Mouse (Mus musculus) intestine, postnatal 0 days (tissue): ENCODE results near the gene Nr4a3. TPM values are rescaled to one million over a fixed set of nuclear protein-coding genes. Genes with fewer than 3 reads are reported as not detected.
A peak's percentile ranks its signal among the peaks of the same experiment; 100 is the strongest.

ENCODE experiments used
- ATAC-seq: fragments of 200-750 bp; cut with Nextera tagmentation; 2 replicates; pipeline ENCODE4 v1.8.0; 2017; ENCODE audit warnings: mild to moderate bottlenecking, moderate TSS enrichment, moderate library complexity
- H3K27ac ChIP-seq: fragments of 300-500 bp; sonication (generic); 2 replicates; pipeline ENCODE4 v1.5.1; 2014; ENCODE audit warnings: mild to moderate bottlenecking, low read depth, low read length, moderate library complexity
- H3K27me3 ChIP-seq: fragments of 300-500 bp; sonication (generic); replicated peaks from 2 replicates; pipeline ENCODE4 v1.6.1; 2014; ENCODE audit warnings: low read length, mixed read lengths; ENCODE audit not compliant: control insufficient read depth, insufficient read depth
- H3K36me3 ChIP-seq: fragments of 300-500 bp; sonication (generic); 2 replicates; pipeline ENCODE4 v1.6.1; 2014; ENCODE audit warnings: mild to moderate bottlenecking, moderate library complexity; ENCODE audit not compliant: control insufficient read depth, insufficient read depth
- H3K4me1 ChIP-seq: fragments of 300-500 bp; sonication (generic); replicated peaks from 2 replicates; pipeline ENCODE4 v1.6.1; 2014; ENCODE audit warnings: antibody characterized with exemption, low read length, mixed read lengths; ENCODE audit not compliant: control insufficient read depth, insufficient read depth
- H3K4me2 ChIP-seq: fragments of 300-500 bp; sonication (generic); replicated peaks from 2 replicates; pipeline ENCODE4 v1.6.1; 2014; ENCODE audit warnings: low read depth, mild to moderate bottlenecking, moderate library complexity
- H3K4me3 ChIP-seq: fragments of 300-500 bp; sonication (generic); 2 replicates; pipeline ENCODE4 v1.5.1; 2014; ENCODE audit warnings: low read depth, low read length
- H3K9ac ChIP-seq: fragments of 300-500 bp; sonication (generic); 2 replicates; pipeline ENCODE4 v1.6.1; 2014; ENCODE audit warnings: mild to moderate bottlenecking, low read depth, low read length
- H3K9me3 ChIP-seq: fragments of 300-500 bp; sonication (generic); 2 replicates; pipeline ENCODE4 v1.6.1; 2016; ENCODE audit warnings: mixed run types; ENCODE audit not compliant: control insufficient read depth
- CTCF ChIP-seq: sonication (generic); IDR thresholded peaks from 2 replicates; pipeline ENCODE4 v1.5.1; 2016; ENCODE audit warnings: low read depth, mild to moderate bottlenecking, control low read depth, antibody characterized with exemption, moderate library complexity
- WGBS: fragments of 180-500 bp; shearing (Covaris S2); extraction: QIAGEN DNeasy Blood & Tissue Kit; methylation state at CpG from one replicate; pipeline ENCODE4 v1.1.7; 2014; 5-methylcytosine and 5-hydroxymethylcytosine counted together
- polyA plus RNA-seq: library from polyadenylated mRNA; unstranded; fragments of >200 nt; fragmentation: Nextera tagmentation; extraction: Ambion mirVana; gene quantifications from 2 replicates; pipeline ENCODE4 v1.2.1, GENCODE M21; 2015

Gene Nr4a3
- polyA plus RNA-seq, 1 experiment from 2014 or later, result 0.27 TPM

GRCm38 (mm10) chr4:48051086-48051673 is 6.2 kb downstream of the Nr4a3 start:
- H3K9ac ChIP-seq, result no peak overlapping the region
- H3K4me3 ChIP-seq, result peak overlapping the region; percentile 32
- H3K4me2 ChIP-seq, result peak overlapping the region; percentile 60
- peaks cover 90% of the 10 kb centered on the region for H3K27me3 ChIP-seq
- no peaks in the 10 kb centered on the region for H3K36me3 ChIP-seq
- TF ChIP-seq CTCF, result no peak
- ATAC-seq, result no peak
- 0 out of 2 replicates have a peak, but pooled peaks cover 8% of the 10 kb centered on the region for H3K4me1 ChIP-seq
- no peaks in the 10 kb centered on the region for H3K9me3 ChIP-seq
- 21% methylated on average over 19 of the region's 19 CpGs for WGBS
- no peak overlapping the region for H3K27ac ChIP-seq

GRCm38 (mm10) chr4:48051674-48052121 is 6.7 kb downstream of the Nr4a3 start:
- H3K9ac ChIP-seq, result no peak overlapping the region

GRCm38 (mm10) chr4:48061716-48062115 is 16.8 kb downstream of the Nr4a3 start:
- no peak for ATAC-seq
- no peak overlapping the region for H3K4me2 ChIP-seq

More at GRCm38 (mm10) chr4:48051674-48052121, 6.7 kb downstream of the Nr4a3 start:
- no peak for ATAC-seq
- Histone ChIP-seq H3K4me3 (peak overlapping the region; percentile 32), H3K4me2 (peak overlapping the region; percentile 60), H3K27me3 (peaks cover 89% of the 10 kb centered on the region), H3K27ac (no peak overlapping the region), H3K4me1 (0 out of 2 replicates have a peak, but pooled peaks cover 8% of the 10 kb centered on the region), H3K9me3 (no peaks in the 10 kb centered on the region), H3K36me3 (no peaks in the 10 kb centered on the region)
- peak; percentile 25 for TF ChIP-seq CTCF
- 2% methylated on average over 31 of the region's 37 CpGs for WGBS

GRCm38 (mm10) chr4:48064311-48064710 is 19.4 kb downstream of the Nr4a3 start:
- no peaks in the 10 kb centered on the region for H3K9me3 ChIP-seq
- ATAC-seq, result no peak
- TF ChIP-seq CTCF, result no peak
- H3K27ac ChIP-seq, result no peak overlapping the region
- H3K36me3 ChIP-seq, result no peaks in the 10 kb centered on the region
- WGBS, result 64% methylated on average over 4 of the region's 4 CpGs
- no peak overlapping the region for H3K4me2 ChIP-seq
- H3K4me3 ChIP-seq, result no peak overlapping the region
- H3K27me3 ChIP-seq, result no peaks in the 10 kb centered on the region
- no peaks in the 10 kb centered on the region for H3K4me1 ChIP-seq
- H3K9ac ChIP-seq, result no peak overlapping the region

More at GRCm38 (mm10) chr4:48061716-48062115, 16.8 kb downstream of the Nr4a3 start:
- Histone ChIP-seq H3K9me3 (no peaks in the 10 kb centered on the region), H3K4me1 (no peaks in the 10 kb centered on the region), H3K27me3 (no peaks in the 10 kb centered on the region), H3K4me3 (no peak overlapping the region), H3K36me3 (no peaks in the 10 kb centered on the region), H3K9ac (no peak overlapping the region), H3K27ac (no peak overlapping the region)
- WGBS, result 75% methylated on average over 8 of the region's 8 CpGs
- no peak for TF ChIP-seq CTCF

GRCm38 (mm10) chr4:48066676-48067075 is 21.7 kb downstream of the Nr4a3 start:
- H3K4me3 ChIP-seq, result no peak overlapping the region
- no peaks in the 10 kb centered on the region for H3K27me3 ChIP-seq
- H3K9me3 ChIP-seq, result no peaks in the 10 kb centered on the region
- H3K4me1 ChIP-seq, result no peaks in the 10 kb centered on the region
- ATAC-seq, result no peak
- WGBS, result 79% methylated on average over 2 of the region's 2 CpGs
- no peak overlapping the region for H3K27ac ChIP-seq
- no peak for TF ChIP-seq CTCF
- H3K36me3 ChIP-seq, result no peaks in the 10 kb centered on the region
- H3K9ac ChIP-seq, result no peak overlapping the region
- no peak overlapping the region for H3K4me2 ChIP-seq

GRCm38 (mm10) chr4:48069111-48069510 is 24.2 kb downstream of the Nr4a3 start:
- WGBS, result 75% methylated on average over 7 of the region's 7 CpGs
- H3K36me3 ChIP-seq, result no peaks in the 10 kb centered on the region
- no peaks in the 10 kb centered on the region for H3K4me1 ChIP-seq
- no peak overlapping the region for H3K4me3 ChIP-seq
- H3K27ac ChIP-seq, result no peak overlapping the region
- ATAC-seq, result no peak
- no peak for TF ChIP-seq CTCF
- no peaks in the 10 kb centered on the region for H3K9me3 ChIP-seq
- H3K9ac ChIP-seq, result no peak overlapping the region
- no peak overlapping the region for H3K4me2 ChIP-seq
- H3K27me3 ChIP-seq, result no peaks in the 10 kb centered on the region
